Mouse (Mus musculus) hindbrain, postnatal 0 days (tissue): ENCODE measurements around the gene Hc. TPM values are rescaled to one million over a fixed set of nuclear protein-coding genes. Genes with fewer than 3 reads are reported as not detected.

Experiments used
- ATAC-seq: fragments of 200-750 bp; cut with Nextera tagmentation; 2 replicates; pipeline ENCODE4 v1.8.0; 2017; ENCODE audit warnings: mild to moderate bottlenecking, moderate TSS enrichment, moderate library complexity
- DNase-seq: peaks from one replicate; pipeline ENCODE4 v3.0.0-alpha.2; 2015; ENCODE audit warnings: low spot score
- H3K27ac ChIP-seq: fragments of 300-500 bp; sonication (generic); 2 replicates; pipeline ENCODE4 v1.5.1; 2014; ENCODE audit warnings: mild to moderate bottlenecking
- H3K27me3 ChIP-seq: fragments of 300-500 bp; sonication (generic); 2 replicates; pipeline ENCODE4 v1.6.1; 2014; ENCODE audit warnings: low read length, mixed read lengths; ENCODE audit not compliant: insufficient read depth
- H3K36me3 ChIP-seq: fragments of 300-500 bp; sonication (generic); 2 replicates; pipeline ENCODE4 v1.6.1; 2014; ENCODE audit warnings: low read length, mixed read lengths; ENCODE audit not compliant: insufficient read depth
- H3K4me1 ChIP-seq: fragments of 300-500 bp; sonication (generic); 2 replicates; pipeline ENCODE4 v1.6.1; 2014; ENCODE audit warnings: antibody characterized with exemption, low read length, mixed read lengths; ENCODE audit not compliant: insufficient read depth
- H3K4me2 ChIP-seq: fragments of 300-500 bp; sonication (generic); 2 replicates; pipeline ENCODE4 v1.6.1; 2014; ENCODE audit warnings: low read depth, mild to moderate bottlenecking, low read length, moderate library complexity, mixed read lengths
- H3K4me3 ChIP-seq: fragments of 300-500 bp; sonication (generic); 2 replicates; pipeline ENCODE4 v1.5.1; 2014; ENCODE audit warnings: low read length
- H3K9ac ChIP-seq: fragments of 300-500 bp; sonication (generic); replicated peaks from 2 replicates; pipeline ENCODE4 v1.6.1; 2014; ENCODE audit warnings: mild to moderate bottlenecking, low read length, moderate library complexity, mixed read lengths
- H3K9me3 ChIP-seq: fragments of 300-500 bp; sonication (generic); 2 replicates; pipeline ENCODE4 v1.6.1; 2016; ENCODE audit warnings: low read length, mixed read lengths
- CTCF ChIP-seq: IDR thresholded peaks from 2 replicates; pipeline ENCODE4 v1.5.1; 2016; ENCODE audit warnings: antibody characterized with exemption, control low read depth, low read depth
- WGBS: fragments of 180-500 bp; shearing (Covaris S2); extraction: QIAGEN DNeasy Blood & Tissue Kit; methylation state at CpG from one replicate; pipeline ENCODE4 v1.1.7; 2014; 5-methylcytosine and 5-hydroxymethylcytosine counted together
- polyA plus RNA-seq: library from polyadenylated mRNA; unstranded; fragments of >200 nt; fragmentation: Nextera tagmentation; extraction: Ambion mirVana; gene quantifications from 2 replicates; pipeline ENCODE4 v1.2.1, GENCODE M21; 2015
- total RNA-seq: library from RNA; depleted of rRNA; stranded (reverse); fragments of >200 nt; gene quantifications from 2 replicates; pipeline ENCODE4 v1.2.3, GENCODE M21; 2014

Hc gene
- total and polyA plus RNA-seq, 2 experiments from 2014 or later = 0.10 to 0.69 TPM

- 55% methylated on average over 9 of the region's 9 CpGs for WGBS
- ATAC-seq (no peak), DNase-seq (no peak)
- no peak overlapping the region for H3K4me3 ChIP-seq
- H3K4me2 ChIP-seq = no peak overlapping the region
- H3K9me3 ChIP-seq = no peaks in the 10 kb centered on the region
- no peaks in the 10 kb centered on the region for H3K27me3 ChIP-seq
- no peak overlapping the region for H3K9ac ChIP-seq
- H3K27ac ChIP-seq = no peak overlapping the region
- H3K4me1 ChIP-seq = no peaks in the 10 kb centered on the region
- no peak for TF ChIP-seq CTCF
- no peaks in the 10 kb centered on the region for H3K36me3 ChIP-seq
Measured at GRCm38 (mm10) chr2:34964651-34965050, 96.6 kb downstream of the Hc start.

- no peaks in the 10 kb centered on the region for H3K27me3 ChIP-seq
- no peak overlapping the region for H3K4me2 ChIP-seq
- no peaks in the 10 kb centered on the region for H3K9me3 ChIP-seq
- no peak overlapping the region for H3K9ac ChIP-seq
- H3K27ac ChIP-seq = no peak overlapping the region
- H3K4me1 ChIP-seq = no peaks in the 10 kb centered on the region
- TF ChIP-seq CTCF = no peak
- 81% methylated on average over 6 of the region's 6 CpGs for WGBS
- no peak for ATAC-seq
- H3K36me3 ChIP-seq = no peaks in the 10 kb centered on the region
- no peak overlapping the region for H3K4me3 ChIP-seq
- no peak for DNase-seq
Measured at GRCm38 (mm10) chr2:34964230-34964629, 97.0 kb downstream of the Hc start.

GRCm38 (mm10) chr2:34963371-34963956 is 97.8 kb downstream of the Hc start:
- H3K4me2 ChIP-seq = no peak overlapping the region
- TF ChIP-seq CTCF = no peak
- no peak for DNase-seq
- H3K36me3 ChIP-seq = no peaks in the 10 kb centered on the region
- H3K27me3 ChIP-seq = no peaks in the 10 kb centered on the region
- no peaks in the 10 kb centered on the region for H3K4me1 ChIP-seq
- WGBS = 81% methylated on average over 13 of the region's 13 CpGs
- no peak for ATAC-seq
- no peak overlapping the region for H3K27ac ChIP-seq
- no peak overlapping the region for H3K4me3 ChIP-seq
- H3K9me3 ChIP-seq = no peaks in the 10 kb centered on the region
- H3K9ac ChIP-seq = no peak overlapping the region

DNA sequence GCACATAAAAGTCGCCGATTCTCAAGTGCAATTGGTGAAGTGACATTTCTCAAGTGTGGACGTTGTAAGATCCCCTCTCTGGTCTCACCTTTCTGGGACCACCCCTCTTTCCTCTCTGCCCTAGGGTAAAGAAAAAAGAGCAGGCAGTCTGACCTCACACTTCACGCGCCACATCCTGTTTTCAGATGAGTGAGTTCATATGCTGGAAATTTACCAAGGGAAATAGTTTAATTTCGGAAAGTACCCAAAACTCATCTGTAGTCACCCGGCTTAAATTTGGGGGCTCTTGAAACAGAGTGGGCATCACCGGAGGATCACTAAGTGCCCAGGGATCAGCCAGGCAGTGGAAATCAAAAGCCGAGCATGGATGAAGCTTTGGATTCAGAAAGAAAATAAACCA is 98.3 kb downstream of the Hc start:
- Histone ChIP-seq H3K4me3 (no peak overlapping the region), H3K9ac (no peak overlapping the region), H3K4me1 (no peaks in the 10 kb centered on the region), H3K27me3 (no peaks in the 10 kb centered on the region), H3K9me3 (no peaks in the 10 kb centered on the region), H3K27ac (no peak overlapping the region), H3K36me3 (no peaks in the 10 kb centered on the region), H3K4me2 (no peak overlapping the region)
- WGBS = 87% methylated on average over 9 of the region's 9 CpGs
- no peak for ATAC-seq
- no peak for DNase-seq
- no peak for TF ChIP-seq CTCF

DNA sequence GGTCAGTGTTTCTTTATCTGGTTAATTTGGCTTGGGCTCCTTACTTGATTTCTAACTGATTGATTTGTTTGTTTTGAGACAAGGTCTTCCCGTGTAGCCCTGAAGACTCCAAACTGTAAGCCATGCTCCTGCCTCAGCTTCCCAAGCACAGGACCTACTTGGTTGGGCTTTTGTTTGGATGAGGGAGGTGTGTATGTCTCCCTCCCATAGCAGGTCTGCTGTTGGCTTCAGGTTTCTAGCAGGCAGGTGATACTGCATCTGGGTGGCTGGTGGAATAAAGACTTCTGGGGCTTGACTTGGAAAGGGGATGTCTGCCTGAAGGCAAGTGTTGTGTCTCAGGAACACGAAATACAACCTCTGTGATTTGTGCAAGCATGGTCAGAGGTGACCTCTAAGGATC is 99.0 kb downstream of the Hc start:
- 85% methylated on average over 2 of the region's 2 CpGs for whole genome bisulfite sequencing
- no peak for DNase-seq
- H3K9ac ChIP-seq = no peak overlapping the region
- no peak overlapping the region for H3K4me3 ChIP-seq
- no peaks in the 10 kb centered on the region for H3K4me1 ChIP-seq
- no peaks in the 10 kb centered on the region for H3K9me3 ChIP-seq
- H3K36me3 ChIP-seq = no peaks in the 10 kb centered on the region
- H3K27ac ChIP-seq = no peak overlapping the region
- no peaks in the 10 kb centered on the region for H3K27me3 ChIP-seq
- ATAC-seq = no peak
- no peak overlapping the region for H3K4me2 ChIP-seq
- TF ChIP-seq CTCF = no peak

GRCm38 (mm10) chr2:34961481-34962036 is 99.7 kb downstream of the Hc start, which contains the start of gene Traf1:
Gene Traf1 (minus strand): TSS chr2:34961772.
- Histone ChIP-seq H3K4me3 (peak within 1 kb of the TSS; percentile 24), H3K9me3 (no peaks in the 10 kb centered on the region), H3K36me3 (no peaks in the 10 kb centered on the region), H3K27me3 (no peaks in the 10 kb centered on the region), H3K4me1 (no peaks in the 10 kb centered on the region), H3K4me2 (peak within 1 kb of the TSS; percentile 51), H3K9ac (0 out of 2 replicates have a peak within 1 kb of the TSS, but pooled peaks have one; percentile 21), H3K27ac (no peak within 1 kb of the TSS)
- 14% methylated on average over 20 of the region's 20 CpGs for WGBS
- ATAC-seq (peak; percentile 69), DNase-seq (peak; percentile 10)
- TF ChIP-seq CTCF = no peak

DNA sequence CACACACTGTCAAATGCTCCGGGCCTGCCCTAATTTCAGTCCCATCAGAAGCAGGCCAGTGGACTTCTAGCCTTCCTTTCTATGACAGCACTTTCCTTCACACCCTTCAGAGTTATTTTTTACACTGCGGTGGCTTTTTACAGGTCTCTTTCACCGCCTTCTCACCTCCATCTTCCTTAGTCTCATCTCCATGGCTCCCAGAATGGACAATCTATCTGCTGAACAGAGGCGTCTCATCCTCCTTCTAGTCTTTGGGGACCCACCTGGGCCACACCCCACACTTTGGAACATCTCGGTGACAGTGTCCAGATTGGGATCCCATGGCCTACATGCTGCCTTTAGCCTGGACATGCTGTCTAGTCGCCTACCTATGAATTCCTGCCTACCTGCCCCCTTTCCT is 100.3 kb downstream of the Hc start:
- DNase-seq (no peak), ATAC-seq (0 out of 2 replicates have a peak, but pooled peaks have one; percentile 15)
- Histone ChIP-seq H3K27me3 (no peaks in the 10 kb centered on the region), H3K36me3 (no peaks in the 10 kb centered on the region), H3K9ac (no peak overlapping the region), H3K4me1 (no peaks in the 10 kb centered on the region), H3K9me3 (no peaks in the 10 kb centered on the region), H3K27ac (no peak overlapping the region), H3K4me3 (peak overlapping the region; percentile 24), H3K4me2 (peak overlapping the region; percentile 51)
- 72% methylated on average over 6 of the region's 6 CpGs for WGBS
- TF ChIP-seq CTCF = no peak
